Mouse (Mus musculus) heart, adult 2 months (tissue): ENCODE measurements at regions not wholly inside any gene's neighbourhood (a gene's known extent, or its start where the extent isn't known, plus 50 kb on each side); places are given as distances from the start of the nearest gene placed in this dataset.

ENCODE experiments used
- DNase-seq, 2 experiments: peaks; one replicate each; pipeline ENCODE4 v3.0.0; 2021
- H3K27ac ChIP-seq: fragments of 200-600 bp; 2 replicates; pipeline ENCODE4 v1.8.1; 2022
- H3K27me3 ChIP-seq: fragments of 200-500 bp; 2 replicates; pipeline ENCODE4 v1.6.1; 2012; ENCODE audit warnings: mild to moderate bottlenecking, low read length, inconsistent platforms, mixed read lengths; ENCODE audit not compliant: control insufficient read depth, insufficient read depth
- H3K36me3 ChIP-seq: fragments of 200-500 bp; 2 replicates; pipeline ENCODE4 v1.6.1; 2012; ENCODE audit warnings: low read length, inconsistent platforms; ENCODE audit not compliant: control insufficient read depth, insufficient read depth
- H3K4me1 ChIP-seq: fragments of 200-500 bp; 2 replicates; pipeline ENCODE4 v1.6.1; 2011; ENCODE audit warnings: low read length; ENCODE audit not compliant: control insufficient read depth, insufficient read depth
- H3K4me3 ChIP-seq: fragments of 200-600 bp; 2 replicates; pipeline ENCODE4 v1.8.1; 2022
- H3K79me2 ChIP-seq: fragments of 200-500 bp; replicated peaks from 2 replicates; pipeline ENCODE4 v1.6.1; 2012; ENCODE audit warnings: mild to moderate bottlenecking, inconsistent platforms, low read length, moderate library complexity, mixed read lengths; ENCODE audit not compliant: control insufficient read depth, insufficient read depth
- H3K9ac ChIP-seq: fragments of 200-500 bp; 2 replicates; pipeline ENCODE4 v1.6.1; 2012; ENCODE audit warnings: low read depth, mild to moderate bottlenecking, control low read depth, inconsistent platforms, low read length, mixed read lengths
- CTCF ChIP-seq: fragments of 200-600 bp; IDR thresholded peaks from 2 replicates; pipeline ENCODE4 v1.8.1; 2022; ENCODE audit warnings: antibody characterized with exemption, mild to moderate bottlenecking, moderate library complexity
- EP300 ChIP-seq: fragments of 200-500 bp; IDR thresholded peaks from 2 replicates; pipeline ENCODE4 v1.6.1; 2011; ENCODE audit warnings: low read depth, low read length, control low read depth; ENCODE audit not compliant: insufficient read depth
- POLR2A ChIP-seq: fragments of 200-500 bp; IDR thresholded peaks from 2 replicates; pipeline ENCODE4 v1.6.1; 2011; ENCODE audit warnings: mild to moderate bottlenecking, low read depth, low read length, control low read depth; ENCODE audit not compliant: insufficient read depth
- WGBS: fragments of 180-500 bp; shearing (Covaris S2); methylation state at CpG from one replicate; pipeline ENCODE4 v1.1.7; 2018; 5-methylcytosine and 5-hydroxymethylcytosine counted together
- intact Hi-C: fragments of 180-260 bp; cut with DNase I; formaldehyde crosslinking; loops from one replicate; pipeline ENCODE4 v1.15.1; 2025

DNA sequence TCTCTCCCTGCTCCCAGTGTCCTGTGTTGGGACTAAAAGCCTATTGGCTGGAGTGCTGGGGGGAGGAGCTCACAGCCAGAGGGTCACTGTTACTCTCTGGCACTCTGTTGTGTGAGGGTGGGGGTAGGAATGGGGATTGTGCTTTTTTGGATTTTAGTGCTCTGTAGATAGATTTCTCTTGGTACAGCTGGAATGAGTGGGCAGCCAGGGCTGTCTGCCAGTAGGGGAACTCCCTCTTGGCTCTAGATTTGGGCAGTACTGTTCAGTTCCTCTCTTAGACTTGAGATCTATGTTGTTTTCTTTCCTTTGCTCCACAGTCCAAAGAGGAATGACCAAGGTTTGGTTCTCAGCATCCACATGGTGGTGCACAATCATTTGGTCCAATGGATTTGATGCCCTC, 282.6 kb downstream of the Fgf9 start:
- Histone ChIP-seq H3K4me3 (no peak overlapping the region), H3K36me3 (no peaks in the 10 kb centered on the region), H3K79me2 (no peaks in the 10 kb centered on the region), H3K4me1 (no peaks in the 10 kb centered on the region), H3K9ac (no peak overlapping the region), H3K27ac (no peak overlapping the region), H3K27me3 (no peaks in the 10 kb centered on the region)
- peak in 1 of 2 experiments; percentile 23 for DNase-seq
- no peak for TF ChIP-seq CTCF
- no peak for TF ChIP-seq EP300
- no peak for TF ChIP-seq POLR2A
- intact Hi-C loops: no loop called here

DNA sequence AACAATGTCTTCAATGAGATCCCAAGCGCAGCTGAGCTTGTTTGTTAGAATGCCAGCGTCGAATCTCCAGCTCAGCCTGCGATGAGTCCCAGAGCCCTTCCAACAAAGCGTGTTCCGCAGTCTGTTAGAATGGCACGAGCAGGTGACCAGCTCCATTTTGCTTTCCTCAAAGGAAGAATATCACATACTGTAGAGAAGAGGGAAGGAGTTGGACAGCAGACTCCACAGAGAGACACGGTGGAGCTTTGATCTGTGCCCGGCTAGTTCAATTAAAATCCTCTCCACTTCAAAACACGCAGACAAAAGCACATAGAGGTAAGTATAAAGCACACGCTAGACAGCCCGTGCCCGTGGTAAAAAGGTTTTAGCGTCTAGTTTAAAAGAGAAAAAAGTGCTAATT, 265.8 kb downstream of the Fgf9 start:
- no peaks in the 10 kb centered on the region for H3K79me2 ChIP-seq
- intact Hi-C loops: no loop called here
- 93% methylated on average over 14 of the region's 14 CpGs for WGBS

GRCm38 (mm10) chr14:58323164-58323563, 252.8 kb downstream of the Fgf9 start:
- no peak overlapping the region for H3K27ac ChIP-seq
- TF ChIP-seq CTCF: no peak
- TF ChIP-seq EP300: no peak
- no peak for TF ChIP-seq POLR2A
- H3K36me3 ChIP-seq: no peaks in the 10 kb centered on the region
- H3K79me2 ChIP-seq: no peaks in the 10 kb centered on the region
- no peak for DNase-seq
- H3K4me1 ChIP-seq: no peaks in the 10 kb centered on the region; the same call in 1 of the 2 replicates
- H3K4me3 ChIP-seq: no peak overlapping the region
- intact Hi-C loops: no loop called here
- no peak overlapping the region for H3K9ac ChIP-seq
- 64% methylated on average over 6 of the region's 6 CpGs for WGBS
- H3K27me3 ChIP-seq: no peaks in the 10 kb centered on the region

More for the DNA sequence above, 265.8 kb downstream of the Fgf9 start:
- no peak for TF ChIP-seq EP300
- no peak for TF ChIP-seq POLR2A
- no peak for TF ChIP-seq CTCF
- no peak overlapping the region for H3K4me3 ChIP-seq
- no peaks in the 10 kb centered on the region for H3K36me3 ChIP-seq
- H3K9ac ChIP-seq: no peak overlapping the region
- no peak overlapping the region for H3K27ac ChIP-seq
- no peaks in the 10 kb centered on the region for H3K27me3 ChIP-seq
- H3K4me1 ChIP-seq: no peaks in the 10 kb centered on the region
- no peak for DNase-seq

GRCm38 (mm10) chr14:58322461-58322860, 252.1 kb downstream of the Fgf9 start:
- intact Hi-C loops: no loop called here
- H3K27me3 ChIP-seq: no peaks in the 10 kb centered on the region
- no peak overlapping the region for H3K27ac ChIP-seq
- H3K4me3 ChIP-seq: no peak overlapping the region
- H3K4me1 ChIP-seq: no peaks in the 10 kb centered on the region; the same call in 1 of the 2 replicates
- no peak overlapping the region for H3K9ac ChIP-seq
- no peaks in the 10 kb centered on the region for H3K36me3 ChIP-seq
- DNase-seq: peak in 1 of 2 experiments; percentile 20
- WGBS: 76% methylated on average over 4 of the region's 4 CpGs
- no peak for TF ChIP-seq POLR2A
- no peak for TF ChIP-seq EP300
- no peak for TF ChIP-seq CTCF
- no peaks in the 10 kb centered on the region for H3K79me2 ChIP-seq

GRCm38 (mm10) chr14:58321875-58322274, 251.5 kb downstream of the Fgf9 start:
- H3K36me3 ChIP-seq: no peaks in the 10 kb centered on the region
- no peaks in the 10 kb centered on the region; the same call in 1 of the 2 replicates for H3K4me1 ChIP-seq
- intact Hi-C loops: no loop called here
- H3K4me3 ChIP-seq: no peak overlapping the region
- H3K9ac ChIP-seq: no peak overlapping the region
- no peak overlapping the region for H3K27ac ChIP-seq
- no peaks in the 10 kb centered on the region for H3K27me3 ChIP-seq
- DNase-seq: no peak
- TF ChIP-seq EP300 (no peak), CTCF (no peak), POLR2A (no peak)
- 81% methylated on average over 10 of the region's 10 CpGs for WGBS
- no peaks in the 10 kb centered on the region for H3K79me2 ChIP-seq

- H3K4me3 ChIP-seq: no peak overlapping the region
- H3K9ac ChIP-seq: no peak overlapping the region
- WGBS: 36% methylated on average over 5 of the region's 5 CpGs
- TF ChIP-seq EP300 (no peak), POLR2A (no peak), CTCF (no peak)
- 0 out of 2 replicates have a peak overlapping the region, but pooled peaks have one; percentile 23 for H3K27ac ChIP-seq
- DNase-seq: peak; percentile 20 to 41
- intact Hi-C loops: no loop called here
- no peaks in the 10 kb centered on the region for H3K79me2 ChIP-seq
- no peaks in the 10 kb centered on the region for H3K36me3 ChIP-seq
- H3K4me1 ChIP-seq: no peaks in the 10 kb centered on the region; the same call in 1 of the 2 replicates
- no peaks in the 10 kb centered on the region for H3K27me3 ChIP-seq
Measured at GRCm38 (mm10) chr14:58321234-58321633, 250.9 kb downstream of the Fgf9 start.
